Mouse (Mus musculus) midbrain, embryonic 11.5 days (tissue): ENCODE measurements at regions not wholly inside any gene's neighbourhood (a gene's known extent, or its start where the extent isn't known, plus 50 kb on each side); places are given as distances from the start of the nearest gene placed in this dataset.

Experiments
- ATAC-seq: fragments of 200-750 bp; cut with Nextera tagmentation; 2 replicates; pipeline ENCODE4 v1.8.0; 2017; ENCODE audit warnings: moderate TSS enrichment, moderate library complexity; ENCODE audit not compliant: low FRiP score
- DNase-seq: peaks from one replicate; pipeline ENCODE4 v3.0.0; 2015; ENCODE audit warnings: low spot score; ENCODE audit errors: missing footprints
- H3K27ac ChIP-seq: fragments of 300-500 bp; sonication (generic); 2 replicates; pipeline ENCODE4 v1.5.1; 2014; ENCODE audit warnings: low read depth, low read length
- H3K27me3 ChIP-seq: fragments of 300-500 bp; sonication (generic); 2 replicates; pipeline ENCODE4 v1.6.1; 2014; ENCODE audit warnings: mild to moderate bottlenecking, low read length, moderate library complexity, mixed read lengths; ENCODE audit not compliant: control insufficient read depth, insufficient read depth
- H3K36me3 ChIP-seq: fragments of 300-500 bp; sonication (generic); 2 replicates; pipeline ENCODE4 v1.6.1; 2014; ENCODE audit warnings: mild to moderate bottlenecking, low read length, moderate library complexity, mixed read lengths; ENCODE audit not compliant: control insufficient read depth, insufficient read depth
- H3K4me1 ChIP-seq: fragments of 300-500 bp; sonication (generic); 2 replicates; pipeline ENCODE4 v1.6.1; 2014; ENCODE audit warnings: low read length; ENCODE audit not compliant: control insufficient read depth, insufficient read depth
- H3K4me2 ChIP-seq: fragments of 300-500 bp; sonication (generic); 2 replicates; pipeline ENCODE4 v1.6.1; 2014; ENCODE audit warnings: mild to moderate bottlenecking, moderate library complexity
- H3K4me3 ChIP-seq: fragments of 300-500 bp; sonication (generic); 2 replicates; pipeline ENCODE4 v1.5.1; 2014; ENCODE audit warnings: low read depth, low read length
- H3K9ac ChIP-seq: fragments of 300-500 bp; sonication (generic); 2 replicates; pipeline ENCODE4 v1.6.1; 2014; ENCODE audit warnings: low read length
- H3K9me3 ChIP-seq: fragments of 300-500 bp; sonication (generic); 2 replicates; pipeline ENCODE4 v1.6.1; 2016; ENCODE audit warnings: low read length; ENCODE audit not compliant: control insufficient read depth
- WGBS: fragments of 180-500 bp; shearing (Covaris S2); extraction: QIAGEN DNeasy Blood & Tissue Kit; methylation state at CpG from one replicate; pipeline ENCODE4 v1.1.7; 2014; 5-methylcytosine and 5-hydroxymethylcytosine counted together

DNA sequence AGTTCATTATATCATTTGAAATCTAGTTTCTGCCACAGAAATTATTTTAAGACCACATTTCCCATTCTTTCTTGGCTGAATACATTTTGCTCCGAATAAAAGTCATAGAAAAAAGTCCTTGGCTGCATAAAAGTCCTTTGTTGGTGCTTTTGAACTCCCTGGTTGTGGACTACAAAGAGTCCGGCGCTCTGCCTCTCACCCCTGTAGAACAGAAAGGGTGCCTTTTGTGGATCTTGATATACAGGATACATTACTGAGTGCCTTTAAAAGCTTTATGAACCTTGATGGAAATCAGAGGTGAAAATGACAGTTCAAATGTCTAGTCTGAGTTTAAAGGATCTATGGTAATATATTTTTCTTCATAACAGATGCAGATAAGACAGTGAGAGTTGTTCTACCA is 355.5 kb downstream of the Anxa1 start:
- DNase-seq (no peak), ATAC-seq (no peak)
- Histone ChIP-seq H3K36me3 (no peaks in the 10 kb centered on the region), H3K4me1 (no peaks in the 10 kb centered on the region), H3K4me3 (no peak overlapping the region), H3K27ac (no peak overlapping the region), H3K4me2 (no peak overlapping the region), H3K9me3 (no peaks in the 10 kb centered on the region), H3K27me3 (no peaks in the 10 kb centered on the region), H3K9ac (no peak overlapping the region)
- 67% methylated on average over 3 of the region's 3 CpGs for WGBS

GRCm38 (mm10) chr19:20027667-20028282 is 363.0 kb downstream of the Anxa1 start:
- 75% methylated on average over 11 of the region's 11 CpGs for WGBS
- H3K27me3 ChIP-seq: no peaks in the 10 kb centered on the region
- H3K27ac ChIP-seq: no peak overlapping the region
- H3K4me1 ChIP-seq: no peaks in the 10 kb centered on the region
- H3K9me3 ChIP-seq: no peaks in the 10 kb centered on the region
- H3K36me3 ChIP-seq: no peaks in the 10 kb centered on the region
- H3K9ac ChIP-seq: no peak overlapping the region
- DNase-seq (no peak), ATAC-seq (no peak)
- no peak overlapping the region for H3K4me3 ChIP-seq
- no peak overlapping the region for H3K4me2 ChIP-seq

- no peak for DNase-seq
- no peak overlapping the region for H3K4me2 ChIP-seq
- WGBS: 73% methylated on average over 4 of the region's 4 CpGs
- H3K9me3 ChIP-seq: no peaks in the 10 kb centered on the region
- H3K27me3 ChIP-seq: no peaks in the 10 kb centered on the region
- H3K27ac ChIP-seq: no peak overlapping the region
- H3K4me1 ChIP-seq: no peaks in the 10 kb centered on the region
- no peaks in the 10 kb centered on the region for H3K36me3 ChIP-seq
- no peak for ATAC-seq
- H3K4me3 ChIP-seq: no peak overlapping the region
- H3K9ac ChIP-seq: no peak overlapping the region
Measured at GRCm38 (mm10) chr19:20014114-20014513, 376.6 kb downstream of the Anxa1 start.

GRCm38 (mm10) chr19:20009801-20010441 is 380.8 kb downstream of the Anxa1 start:
- ATAC-seq (peak; percentile 63), DNase-seq (no peak)
- H3K4me2 ChIP-seq: no peak overlapping the region; the same call in 1 of the 2 replicates
- no peak overlapping the region for H3K4me3 ChIP-seq
- no peaks in the 10 kb centered on the region for H3K36me3 ChIP-seq
- no peak overlapping the region for H3K27ac ChIP-seq
- no peaks in the 10 kb centered on the region for H3K27me3 ChIP-seq
- H3K9ac ChIP-seq: no peak overlapping the region
- H3K9me3 ChIP-seq: no peaks in the 10 kb centered on the region
- WGBS: 70% methylated on average over 12 of the region's 12 CpGs
- no peaks in the 10 kb centered on the region for H3K4me1 ChIP-seq

- H3K9ac ChIP-seq: no peak overlapping the region
- H3K9me3 ChIP-seq: no peaks in the 10 kb centered on the region
- H3K4me3 ChIP-seq: no peak overlapping the region
- ATAC-seq (no peak), DNase-seq (peak; percentile 87)
- H3K4me2 ChIP-seq: no peak overlapping the region
- no peaks in the 10 kb centered on the region for H3K4me1 ChIP-seq
- no peaks in the 10 kb centered on the region for H3K27me3 ChIP-seq
- H3K27ac ChIP-seq: no peak overlapping the region
- 65% methylated on average over 4 of the region's 4 CpGs for WGBS
- H3K36me3 ChIP-seq: no peaks in the 10 kb centered on the region
Measured at GRCm38 (mm10) chr19:20005932-20006625, 384.7 kb downstream of the Anxa1 start.

- WGBS: 95% methylated on average over 1 of the region's 1 CpGs
- Histone ChIP-seq H3K4me1 (no peaks in the 10 kb centered on the region), H3K9ac (no peak overlapping the region), H3K9me3 (no peaks in the 10 kb centered on the region), H3K36me3 (no peaks in the 10 kb centered on the region), H3K4me2 (no peak overlapping the region), H3K4me3 (no peak overlapping the region), H3K27ac (no peak overlapping the region), H3K27me3 (no peaks in the 10 kb centered on the region)
- DNase-seq (no peak), ATAC-seq (no peak)
Measured at GRCm38 (mm10) chr19:19987255-19987654, 403.5 kb downstream of the Anxa1 start.

DNA sequence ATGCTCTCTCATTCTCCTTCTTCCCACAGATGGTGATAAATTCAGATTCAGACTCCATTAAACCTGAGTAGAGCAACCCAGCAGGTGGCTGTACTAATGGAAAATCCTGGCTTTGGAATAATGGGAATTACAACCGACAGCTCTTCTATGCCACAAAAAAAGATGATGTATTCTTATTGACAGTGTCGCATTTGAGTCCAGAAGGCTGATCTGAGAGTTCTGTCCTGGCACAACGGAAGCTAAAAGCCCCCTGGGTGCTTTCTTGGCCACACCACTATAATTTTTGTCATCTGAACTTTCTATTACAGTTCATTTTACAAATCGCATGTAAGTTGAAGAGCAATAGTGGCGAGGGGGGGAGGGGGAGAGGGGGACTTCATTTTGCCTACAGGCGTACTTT is 411.9 kb downstream of the Anxa1 start:
- ATAC-seq: no peak
- 73% methylated on average over 6 of the region's 6 CpGs for WGBS
- Histone ChIP-seq H3K27ac (no peak overlapping the region), H3K4me2 (no peak overlapping the region), H3K36me3 (no peaks in the 10 kb centered on the region), H3K4me3 (no peak overlapping the region), H3K4me1 (peaks cover 3% of the 10 kb centered on the region; the same call in 1 of the 2 replicates), H3K27me3 (no peaks in the 10 kb centered on the region), H3K9ac (no peak overlapping the region), H3K9me3 (no peaks in the 10 kb centered on the region)
- no peak for DNase-seq

DNA sequence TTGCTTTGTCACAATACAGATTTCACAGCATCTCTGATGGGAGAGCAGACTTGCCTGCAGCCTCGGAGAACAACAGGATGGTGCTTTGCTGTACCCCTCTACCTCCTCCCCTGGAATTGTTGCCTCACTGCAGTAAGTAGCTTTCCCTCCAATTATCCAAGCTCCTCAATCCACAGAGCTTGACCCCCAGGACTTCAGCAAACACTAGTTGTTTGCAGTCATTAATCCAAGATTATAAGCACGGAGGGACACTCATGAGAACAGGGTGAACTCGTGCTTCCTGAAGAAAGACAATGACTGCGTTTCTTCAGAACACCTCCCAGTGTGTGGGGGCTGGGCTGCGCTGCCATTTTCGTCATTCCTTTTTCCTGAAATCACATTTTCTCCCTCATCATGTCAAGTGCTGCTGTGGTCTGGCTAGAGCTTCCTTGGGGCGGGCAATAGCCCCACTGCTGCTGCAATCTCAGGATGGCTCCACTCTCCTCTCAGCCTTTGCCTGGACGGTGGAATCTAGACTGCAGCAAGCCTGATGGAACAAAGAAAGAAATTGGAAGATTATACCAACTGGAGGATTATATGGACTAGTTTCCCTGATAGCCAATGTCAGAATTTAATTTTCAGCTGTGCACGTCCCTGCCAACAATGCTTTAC is 413.0 kb downstream of the Anxa1 start:
- no peaks in the 10 kb centered on the region for H3K9me3 ChIP-seq

GRCm38 (mm10) chr19:19976776-19977175 is 414.0 kb downstream of the Anxa1 start:
- Histone ChIP-seq H3K9me3 (no peaks in the 10 kb centered on the region), H3K36me3 (no peaks in the 10 kb centered on the region), H3K27ac (no peak overlapping the region), H3K4me3 (no peak overlapping the region), H3K9ac (no peak overlapping the region), H3K27me3 (no peaks in the 10 kb centered on the region), H3K4me2 (no peak overlapping the region), H3K4me1 (peaks cover 3% of the 10 kb centered on the region; the same call in 1 of the 2 replicates)
- WGBS: 66% methylated on average over 2 of the region's 2 CpGs
- DNase-seq (no peak), ATAC-seq (no peak)

More for the DNA sequence above, 413.0 kb downstream of the Anxa1 start:
- Histone ChIP-seq H3K27me3 (no peaks in the 10 kb centered on the region), H3K4me3 (no peak overlapping the region), H3K9ac (peak overlapping the region; percentile 9), H3K4me1 (peaks cover 3% of the 10 kb centered on the region; the same call in 1 of the 2 replicates), H3K36me3 (no peaks in the 10 kb centered on the region), H3K4me2 (peak overlapping the region; percentile 15; the same call in 1 of the 2 replicates), H3K27ac (no peak overlapping the region)
- WGBS: 29% methylated on average over 9 of the region's 9 CpGs
- DNase-seq: peak; percentile 85
- ATAC-seq: peak; percentile 89
